Mouse (Mus musculus): ENCODE results near the gene Urb1.
"Not testable (repeated sequence)": the region's sequence is repeated elsewhere in the genome, so short reads cannot be mapped to it uniquely, and the experiment has no call there.

The Urb1 gene

GRCm38 (mm10) chr16:90809975-90810715 lies at the start of gene Urb1:
Gene Urb1, minus strand, starts transcription at chr16:90810413.
- peak; percentile 100 for DNase-seq (ENCODE audit: low spot score)

- no peak for DNase-seq (ENCODE audit: low spot score)
Observed at GRCm38 (mm10) chr16:90858206-90858605, 48.0 kb upstream of the Urb1 start.

- no peak for DNase-seq (ENCODE audit: low spot score)
Observed at GRCm38 (mm10) chr16:90856552-90857200, 46.5 kb upstream of the Urb1 start.

- no peak for DNase-seq (ENCODE audit: low spot score)
Observed at GRCm38 (mm10) chr16:90851621-90852334, 41.6 kb upstream of the Urb1 start.

GRCm38 (mm10) chr16:90850881-90851280 lies 40.7 kb upstream of the Urb1 start:
- no peak for DNase-seq (ENCODE audit: low spot score)

GRCm38 (mm10) chr16:90849262-90849661 lies 39.0 kb upstream of the Urb1 start:
- no peak for DNase-seq (ENCODE audit: low spot score)

- DNase-seq (ENCODE audit: low spot score), result no peak
Observed at GRCm38 (mm10) chr16:90848697-90849096, 38.5 kb upstream of the Urb1 start.

GRCm38 (mm10) chr16:90845591-90845990 lies 35.4 kb upstream of the Urb1 start:
- DNase-seq (ENCODE audit: low spot score), result no peak

- no peak for DNase-seq (ENCODE audit: low spot score)
Observed at GRCm38 (mm10) chr16:90845038-90845437, 34.8 kb upstream of the Urb1 start.

- no peak for DNase-seq (ENCODE audit: low spot score)
Observed at GRCm38 (mm10) chr16:90842164-90842563, 32.0 kb upstream of the Urb1 start.

GRCm38 (mm10) chr16:90837431-90837830 lies 27.2 kb upstream of the Urb1 start:
- no peak for DNase-seq (ENCODE audit: low spot score)

- DNase-seq (ENCODE audit: low spot score), result no peak
Observed at GRCm38 (mm10) chr16:90833041-90833791, 23.0 kb upstream of the Urb1 start.

GRCm38 (mm10) chr16:90832495-90832894 lies 22.3 kb upstream of the Urb1 start:
- no peak for DNase-seq (ENCODE audit: low spot score)

- DNase-seq (ENCODE audit: low spot score), result no peak
Observed at GRCm38 (mm10) chr16:90831676-90832075, 21.5 kb upstream of the Urb1 start.

GRCm38 (mm10) chr16:90830686-90831439 lies 20.6 kb upstream of the Urb1 start:
- peak; percentile 67 for DNase-seq (ENCODE audit: low spot score)

- DNase-seq (ENCODE audit: low spot score), result peak; percentile 74
Observed at GRCm38 (mm10) chr16:90829894-90830685, 19.9 kb upstream of the Urb1 start.

GRCm38 (mm10) chr16:90829136-90829535 lies 18.9 kb upstream of the Urb1 start:
- no peak for DNase-seq (ENCODE audit: low spot score)

GRCm38 (mm10) chr16:90827498-90827897 lies 17.3 kb upstream of the Urb1 start:
- DNase-seq (ENCODE audit: low spot score), result no peak

GRCm38 (mm10) chr16:90826457-90826856 lies 16.2 kb upstream of the Urb1 start, which contains the start of gene Eva1c:
Gene Eva1c, plus strand, starts transcription at chr16:90826719.
- DNase-seq (ENCODE audit: low spot score), result no peak

GRCm38 (mm10) chr16:90826041-90826440 lies 15.8 kb upstream of the Urb1 start:
- DNase-seq (ENCODE audit: low spot score), result no peak

- not testable (repeated sequence) for DNase-seq (ENCODE audit: low spot score)
Observed at GRCm38 (mm10) chr16:90823986-90824385, 13.8 kb upstream of the Urb1 start.

All from ovary, postnatal 14 days (tissue).